In genomic region chr5:136953015-136953414, GRCm38 (mm10) we compare ENCODE assay signal across 1 mouse cellular context.
A peak's percentile ranks its signal among the peaks of the same experiment; 100 is the strongest.
TF ChIP-seq lines count a peak whose summit lies in the region.

Gene Fis1, plus strand, starts transcription at chr5:136953275.

TF ChIP-seq in CH12.LX, 34 proteins besides CTCF, POLR2A, EP300 and RAD21 (continued from another document):
- TF ChIP-seq JUND (conservative IDR thresholded peaks at IDR 0.05; ENCODE audit: low read depth, low read length), result no peak
- no peak for TF ChIP-seq JUN (IDR thresholded peaks at IDR 0.05; ENCODE audit: insufficient read depth, low read depth, low read length)
- TF ChIP-seq MAZ (IDR thresholded peaks at IDR 0.05; ENCODE audit: low read depth, low read length), result no peak
- TF ChIP-seq UBTF (IDR thresholded peaks at IDR 0.05; ENCODE audit: low read depth, low read length), result no peak
- peak; percentile 53; the same call in 1 of the 2 replicates for TF ChIP-seq MXI1 (IDR thresholded peaks at IDR 0.05; ENCODE audit: low read depth, low read length)
- peak; percentile 87 for TF ChIP-seq ELF1 (IDR thresholded peaks at IDR 0.05; ENCODE audit: low read depth, low read length)
- TF ChIP-seq PAX5 (IDR thresholded peaks at IDR 0.05; ENCODE audit: low read length), result no peak
- no peak for TF ChIP-seq MAX (IDR thresholded peaks at IDR 0.05; ENCODE audit: low read length)
- no peak for TF ChIP-seq ETS1 (conservative IDR thresholded peaks at IDR 0.05; ENCODE audit: low read depth, low read length)
- no peak for TF ChIP-seq SMC3 (IDR thresholded peaks at IDR 0.05; ENCODE audit: low read depth, low read length)
- TF ChIP-seq USF2 (conservative IDR thresholded peaks at IDR 0.05; ENCODE audit: low read depth, low read length), result no peak
- TF ChIP-seq ZMIZ1 (IDR thresholded peaks at IDR 0.05; ENCODE audit: low read depth, low read length), result no peak
- peak; percentile 90 for TF ChIP-seq NRF1 (IDR thresholded peaks at IDR 0.05; ENCODE audit: low read depth, low read length)
- no peak for TF ChIP-seq ZC3H11A (IDR thresholded peaks at IDR 0.05; ENCODE audit: low read depth, low read length)
- TF ChIP-seq HCFC1 (IDR thresholded peaks at IDR 0.05; ENCODE audit: low read depth, low read length), result peak; percentile 74
- no peak for TF ChIP-seq MAFK (IDR thresholded peaks at IDR 0.05; ENCODE audit: insufficient replicate concordance, low read length)
- no peak for TF ChIP-seq BHLHE40 (IDR thresholded peaks at IDR 0.05; ENCODE audit: low read depth, low read length)
